Mouse (Mus musculus): ENCODE measurements around the gene Gm20518.
A peak's percentile ranks its signal among the peaks of the same experiment; 100 is the strongest.

Gm20518 gene

GRCm38 (mm10) chr16:17891567-17891959, at the start of gene Gm20518:
Gene Gm20518 (minus strand): TSS chr16:17891671.
- peak; percentile 98 to 100 for DNase-seq (ENCODE audit: low spot score in 2 of 2)

GRCm38 (mm10) chr16:17939255-17939751, 47.8 kb upstream of the Gm20518 start:
- DNase-seq (ENCODE audit: low spot score in 2 of 2): no peak

GRCm38 (mm10) chr16:17938821-17939220, 47.4 kb upstream of the Gm20518 start:
- peak; percentile 48 to 67 for DNase-seq (ENCODE audit: low spot score in 2 of 2)

- no peak for DNase-seq (ENCODE audit: low spot score in 2 of 2)
These were observed 46.7 kb upstream of the Gm20518 start for GRCm38 (mm10) chr16:17938187-17938586.

GRCm38 (mm10) chr16:17936776-17937175, 45.3 kb upstream of the Gm20518 start:
- DNase-seq (ENCODE audit: low spot score in 2 of 2): no peak

- DNase-seq (ENCODE audit: low spot score in 2 of 2): no peak
These were observed 43.0 kb upstream of the Gm20518 start for GRCm38 (mm10) chr16:17934445-17934910.

- DNase-seq (ENCODE audit: low spot score in 2 of 2): no peak
These were observed 42.3 kb upstream of the Gm20518 start for GRCm38 (mm10) chr16:17933594-17934444.

GRCm38 (mm10) chr16:17931906-17932460, 40.5 kb upstream of the Gm20518 start:
- no peak for DNase-seq (ENCODE audit: low spot score in 2 of 2)

- DNase-seq (ENCODE audit: low spot score in 2 of 2): no peak
These were observed 38.2 kb upstream of the Gm20518 start for GRCm38 (mm10) chr16:17929631-17930030.

- no peak for DNase-seq (ENCODE audit: low spot score in 2 of 2)
These were observed 37.7 kb upstream of the Gm20518 start for GRCm38 (mm10) chr16:17929211-17929610.

GRCm38 (mm10) chr16:17928627-17929104, 37.2 kb upstream of the Gm20518 start:
- peak; percentile 78 to 80 for DNase-seq (ENCODE audit: low spot score in 2 of 2)

GRCm38 (mm10) chr16:17928087-17928580, 36.7 kb upstream of the Gm20518 start, which contains the start of gene Slc25a1:
Gene Slc25a1 (minus strand): TSS chr16:17928219.
- DNase-seq (ENCODE audit: low spot score in 2 of 2): peak; percentile 70 to 75

- peak in 1 of 2 experiments; percentile 44 for DNase-seq (ENCODE audit: low spot score in 2 of 2)
These were observed 36.0 kb upstream of the Gm20518 start for GRCm38 (mm10) chr16:17927351-17928082.

- no peak for DNase-seq (ENCODE audit: low spot score in 2 of 2)
These were observed 30.7 kb upstream of the Gm20518 start for GRCm38 (mm10) chr16:17922163-17922538.

- DNase-seq (ENCODE audit: low spot score in 2 of 2): peak; percentile 90 to 96
These were observed 30.1 kb upstream of the Gm20518 start for GRCm38 (mm10) chr16:17921325-17922162.

- no peak for DNase-seq (ENCODE audit: low spot score in 2 of 2)
These were observed 29.1 kb upstream of the Gm20518 start for GRCm38 (mm10) chr16:17920586-17920985.

GRCm38 (mm10) chr16:17914307-17915249, 23.1 kb upstream of the Gm20518 start, which contains the start of gene Gsc2:
Gene Gsc2 (minus strand): TSS chr16:17915059.
- DNase-seq (ENCODE audit: low spot score in 2 of 2): no peak

GRCm38 (mm10) chr16:17911052-17911595, 19.7 kb upstream of the Gm20518 start, which contains the start of gene Ess2:
Gene Ess2 (minus strand): TSS chr16:17911348.
- DNase-seq (ENCODE audit: low spot score in 2 of 2): peak; percentile 84 to 85

GRCm38 (mm10) chr16:17898462-17898861, 7.0 kb upstream of the Gm20518 start, which contains the start of the genes Dgcr2 and Tssk2:
Gene Dgcr2 (minus strand): TSS chr16:17898562.
Gene Tssk2 (plus strand): TSS chr16:17898637.
- no peak for DNase-seq (ENCODE audit: low spot score in 2 of 2)
